Mouse (Mus musculus) heart, embryonic 14.5 days (tissue): Measurements from ENCODE around the gene Gm3417. TPM values are rescaled to one million over a fixed set of nuclear protein-coding genes. Genes with fewer than 3 reads are reported as not detected.
A peak's percentile ranks its signal among the peaks of the same experiment; 100 is the strongest.
"Not testable (repeated sequence)": the region's sequence is repeated elsewhere in the genome, so short reads cannot be mapped to it uniquely, and the experiment has no call there.

Experiments
- ATAC-seq: fragments of 200-750 bp; cut with Nextera tagmentation; 2 replicates; pipeline ENCODE4 v1.8.0; 2017; ENCODE audit warnings: low read depth, moderate TSS enrichment; ENCODE audit not compliant: insufficient number of reproducible peaks, insufficient read depth, low FRiP score
- H3K27ac ChIP-seq, 2 experiments: fragments of 200-500 bp in 1 of 2; fragments of 300-500 bp in 1 of 2; sonication (generic) in 1 of 2; replicated peaks in 1 of 2; 2 replicates each; pipeline ENCODE4 v1.5.1; 2012 to 2014; ENCODE audit warnings: low read depth in 2 of 2, low read length in 2 of 2, control low read depth in 1 of 2, mild to moderate bottlenecking in 1 of 2, mixed read lengths in 1 of 2; ENCODE audit not compliant: control insufficient read depth in 1 of 2, insufficient read depth in 1 of 2
- H3K27me3 ChIP-seq: fragments of 300-500 bp; sonication (generic); 2 replicates; pipeline ENCODE4 v1.6.1; 2014; ENCODE audit warnings: mild to moderate bottlenecking, low read length, control low read depth; ENCODE audit not compliant: control insufficient read depth, insufficient read depth
- H3K36me3 ChIP-seq: fragments of 300-500 bp; sonication (generic); 2 replicates; pipeline ENCODE4 v1.6.1; 2014; ENCODE audit warnings: mild to moderate bottlenecking, control low read depth, low read length, mixed read lengths; ENCODE audit not compliant: control insufficient read depth, insufficient read depth
- H3K4me1 ChIP-seq, 2 experiments: fragments of 200-500 bp in 1 of 2; fragments of 300-500 bp in 1 of 2; sonication (generic) in 1 of 2; 2 replicates each; pipeline ENCODE4 v1.6.1; 2012 to 2014; ENCODE audit warnings: low read length in 2 of 2, control low read depth in 1 of 2, mixed read lengths in 1 of 2; ENCODE audit not compliant: control insufficient read depth in 2 of 2, insufficient read depth in 2 of 2
- H3K4me2 ChIP-seq: fragments of 300-500 bp; sonication (generic); 2 replicates; pipeline ENCODE4 v1.6.1; 2014; ENCODE audit warnings: mild to moderate bottlenecking, low read length
- H3K4me3 ChIP-seq, 2 experiments: fragments of 200-500 bp in 1 of 2; fragments of 300-500 bp in 1 of 2; sonication (generic) in 1 of 2; 2 replicates each; pipeline ENCODE4 v1.5.1; 2012 to 2014; ENCODE audit warnings: low read length in 2 of 2, mild to moderate bottlenecking in 2 of 2, control low read depth in 1 of 2, low read depth in 1 of 2, moderate library complexity in 1 of 2; ENCODE audit not compliant: control insufficient read depth in 1 of 2, insufficient read depth in 1 of 2
- H3K9ac ChIP-seq: fragments of 300-500 bp; sonication (generic); 2 replicates; pipeline ENCODE4 v1.6.1; 2014; ENCODE audit warnings: mild to moderate bottlenecking, low read length
- H3K9me3 ChIP-seq: fragments of 300-500 bp; sonication (generic); 2 replicates; pipeline ENCODE4 v1.6.1; 2016; ENCODE audit warnings: low read length, control low read depth; ENCODE audit not compliant: control insufficient read depth
- WGBS: fragments of 180-500 bp; shearing (Covaris S2); extraction: QIAGEN DNeasy Blood & Tissue Kit; methylation state at CpG from one replicate; pipeline ENCODE4 v1.1.7; 2014; 5-methylcytosine and 5-hydroxymethylcytosine counted together
- polyA plus RNA-seq: library from polyadenylated mRNA; unstranded; fragments of >200 nt; fragmentation: Nextera tagmentation; extraction: Ambion mirVana; gene quantifications from 2 replicates; pipeline ENCODE4 v1.2.1, GENCODE M21; 2014

Gene Gm3417
- polyA plus RNA-seq, 1 experiment from 2014 or later, result not detected

DNA sequence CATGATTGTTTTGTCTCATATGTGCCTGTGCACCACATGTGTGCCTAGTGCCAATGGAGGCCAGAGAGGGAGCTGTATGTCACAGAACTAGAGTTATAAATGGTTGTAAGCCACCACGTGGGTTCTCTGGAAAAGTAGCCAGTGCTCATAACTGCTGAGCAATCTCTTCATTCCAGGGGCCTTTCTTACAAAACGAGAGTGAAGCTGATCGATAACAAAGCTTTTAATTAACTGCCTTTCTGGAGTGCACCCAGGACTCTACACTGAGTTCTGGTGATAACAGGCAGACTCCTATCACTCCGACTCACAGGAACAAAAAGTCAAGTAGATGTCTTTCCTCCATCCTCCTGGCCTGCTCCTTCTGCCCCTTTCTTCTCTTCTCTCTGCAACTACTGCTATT is 21.5 kb upstream of the Gm3417 start:
- not testable (repeated sequence) for ATAC-seq, H3K9me3 ChIP-seq, H3K4me3 ChIP-seq, H3K27ac ChIP-seq, H3K4me1 ChIP-seq, H3K4me2 ChIP-seq, H3K36me3 ChIP-seq, H3K27me3 ChIP-seq, H3K9ac ChIP-seq
- WGBS, result no CpG with 5 or more reads among the region's 4 CpGs

DNA sequence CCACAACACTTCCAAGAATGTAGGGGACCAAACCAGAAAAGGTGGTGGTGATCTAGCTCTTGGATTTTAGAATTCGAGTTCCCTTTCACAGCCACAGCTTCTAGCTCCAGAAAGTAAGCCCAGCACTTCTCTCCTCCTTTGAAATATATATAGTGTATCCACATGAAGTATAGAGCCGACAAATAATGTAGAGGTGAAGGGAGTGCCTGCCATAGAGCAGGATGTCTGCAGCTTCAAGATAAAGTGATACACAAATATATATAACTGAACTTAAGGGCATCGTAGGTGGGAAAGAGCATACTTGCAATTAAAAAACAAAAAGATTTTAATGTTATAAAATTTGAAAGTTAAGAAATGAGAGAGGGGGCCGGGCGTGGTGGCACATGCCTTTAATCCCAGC is 15.6 kb upstream of the Gm3417 start:
- not testable (repeated sequence) for H3K4me3 ChIP-seq, H3K9ac ChIP-seq, H3K4me1 ChIP-seq, ATAC-seq, H3K4me2 ChIP-seq, H3K27ac ChIP-seq, H3K27me3 ChIP-seq, H3K36me3 ChIP-seq, H3K9me3 ChIP-seq
- WGBS, result no CpG with 5 or more reads among the region's 5 CpGs

DNA sequence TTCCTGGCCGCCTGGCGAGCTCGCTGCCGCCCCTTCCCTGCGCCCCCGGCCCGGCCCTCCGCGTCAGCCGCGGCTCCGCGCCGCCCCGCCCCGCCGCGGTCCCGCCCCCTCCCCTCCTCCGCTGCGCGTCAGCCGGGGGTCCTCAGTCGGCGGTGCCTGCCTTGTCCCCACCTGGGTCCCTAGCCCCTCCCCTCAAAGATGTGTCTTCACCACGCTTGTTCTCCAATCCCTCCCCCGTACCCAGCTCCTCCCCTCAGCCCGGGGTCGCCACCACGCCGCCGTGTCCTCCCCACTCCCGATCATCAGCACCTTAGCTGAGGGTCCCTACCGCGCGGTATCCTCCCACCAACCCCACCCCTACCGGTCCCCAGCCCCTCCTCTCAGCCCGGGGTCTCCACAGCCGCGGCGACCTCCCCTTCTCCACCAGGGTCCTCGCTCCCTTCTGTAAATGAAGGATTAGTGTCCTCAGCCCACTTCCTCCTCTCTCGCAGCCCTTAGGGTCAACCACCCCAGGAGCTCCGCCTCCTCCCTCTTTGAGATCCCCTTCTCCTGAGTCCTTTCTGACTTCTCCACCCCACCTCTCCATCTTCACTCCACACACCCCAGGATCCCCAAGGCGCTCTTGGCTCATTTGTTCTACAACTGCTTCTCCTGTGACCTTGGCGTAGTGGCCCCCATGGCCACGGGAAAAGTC is 14.7 kb upstream of the Gm3417 start:
- ATAC-seq, result peak; percentile 79
- not testable (repeated sequence) for H3K4me2 ChIP-seq, H3K27me3 ChIP-seq, H3K27ac ChIP-seq, H3K9me3 ChIP-seq, H3K9ac ChIP-seq, H3K4me1 ChIP-seq, H3K36me3 ChIP-seq, H3K4me3 ChIP-seq
- WGBS, result no CpG with 5 or more reads among the region's 47 CpGs

DNA sequence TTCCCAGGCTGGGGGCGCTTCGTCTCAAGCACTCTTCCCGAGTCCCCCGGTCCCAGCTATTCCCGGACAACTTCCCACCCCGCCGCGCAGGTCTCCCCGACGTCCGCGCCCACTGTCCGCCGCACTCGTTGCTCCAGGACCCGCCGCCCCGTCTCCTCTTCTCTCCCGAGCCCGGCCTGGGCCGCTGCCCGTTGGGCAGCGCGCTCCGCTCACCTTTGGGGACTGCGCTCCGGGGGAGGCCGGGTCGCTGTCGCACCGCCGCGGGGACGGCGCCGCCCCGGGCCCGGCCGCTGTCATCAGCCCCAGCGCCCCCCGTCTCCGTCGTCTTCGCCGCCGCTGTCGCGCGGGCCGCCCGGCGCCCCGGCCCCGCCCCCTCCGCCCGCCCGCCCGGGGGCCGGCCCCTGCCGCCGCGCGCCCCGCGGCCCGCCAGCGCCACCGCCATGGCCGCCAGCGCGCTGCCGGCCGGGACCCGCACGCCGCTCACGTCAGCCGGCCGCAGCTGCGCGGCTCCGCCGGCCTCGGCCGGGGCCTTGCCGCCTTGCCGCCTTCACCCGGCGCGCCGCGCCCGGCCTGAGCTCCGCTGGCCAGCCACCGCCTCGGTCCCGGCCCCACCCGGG is 14.0 kb upstream of the Gm3417 start:
- H3K36me3 ChIP-seq, H3K27me3 ChIP-seq, H3K4me1 ChIP-seq, H3K9me3 ChIP-seq, H3K4me2 ChIP-seq, H3K27ac ChIP-seq, H3K4me3 ChIP-seq, H3K9ac ChIP-seq: not testable (repeated sequence)
- no CpG with 5 or more reads among the region's 98 CpGs for WGBS
- ATAC-seq, result peak; percentile 80

DNA sequence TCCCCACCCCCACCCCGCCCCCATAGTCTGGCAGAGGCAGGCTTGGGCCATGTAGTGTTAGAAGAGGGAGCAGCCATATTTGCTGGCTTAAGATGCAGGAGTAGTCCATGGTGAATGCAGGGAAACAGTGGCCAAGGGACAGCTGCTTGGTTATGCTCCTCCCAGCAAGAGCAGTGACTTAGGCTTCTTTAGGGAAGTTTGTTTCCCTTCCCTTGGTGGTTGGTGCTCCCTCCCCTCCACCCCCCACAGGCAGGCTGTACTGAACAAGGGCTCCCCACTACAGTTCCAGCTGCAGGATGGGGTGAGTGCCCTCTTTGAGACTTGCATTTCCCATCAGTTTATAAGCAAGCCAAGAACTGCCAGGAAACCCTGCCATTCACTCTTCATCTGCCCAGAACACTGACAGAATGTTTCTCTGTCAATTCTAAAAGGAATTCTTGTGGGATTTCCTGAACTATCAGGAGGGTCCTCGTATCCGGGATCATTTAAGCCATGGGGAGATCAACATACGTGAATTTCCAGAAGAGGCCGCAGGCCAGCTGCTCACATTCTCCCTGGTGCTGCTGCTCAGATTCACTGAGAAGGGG is 11.6 kb upstream of the Gm3417 start:
- H3K4me3 ChIP-seq, H3K27me3 ChIP-seq, H3K36me3 ChIP-seq, H3K4me1 ChIP-seq, H3K9me3 ChIP-seq, H3K4me2 ChIP-seq, ATAC-seq, H3K27ac ChIP-seq, H3K9ac ChIP-seq: not testable (repeated sequence)
- 86% methylated on average over 4 of the region's 5 CpGs for WGBS

DNA sequence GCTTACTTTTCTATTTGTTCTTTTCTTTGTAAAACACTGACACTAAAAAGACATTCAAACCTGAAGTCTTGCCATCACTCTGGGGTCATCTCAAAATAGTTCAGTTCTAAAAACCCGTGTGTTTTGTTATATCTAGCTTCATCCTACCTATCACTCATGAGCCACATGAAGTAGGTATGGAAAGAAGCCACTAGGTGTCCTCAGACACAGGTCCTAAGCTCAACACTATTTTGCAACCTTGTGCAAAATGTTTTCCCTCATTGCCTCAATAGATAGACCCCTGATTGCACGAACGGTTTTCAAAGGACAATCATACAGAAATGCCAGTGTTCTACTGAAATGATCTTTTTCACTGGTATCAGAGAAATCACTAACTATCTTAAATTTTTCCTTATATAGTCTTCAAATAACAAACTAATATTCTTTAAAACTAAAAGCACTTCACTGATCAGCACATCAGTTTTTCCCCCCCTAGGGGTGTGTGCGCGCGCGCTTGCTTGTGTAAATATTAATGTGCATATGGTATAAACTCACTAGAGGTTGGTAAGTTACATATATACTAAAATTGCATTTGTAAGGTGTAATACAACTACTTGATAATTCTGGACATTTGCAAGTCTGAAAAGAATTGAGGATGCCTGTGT is 750 bp downstream of the Gm3417 start:
- not testable (repeated sequence) for H3K4me1 ChIP-seq, ATAC-seq, H3K27ac ChIP-seq, H3K36me3 ChIP-seq, H3K27me3 ChIP-seq, H3K9ac ChIP-seq, H3K4me3 ChIP-seq, H3K9me3 ChIP-seq
- WGBS, result 4% methylated on average over 4 of the region's 7 CpGs
- H3K4me2 ChIP-seq, result peak overlapping the region; percentile 35; the same call in 1 of the 2 replicates

DNA sequence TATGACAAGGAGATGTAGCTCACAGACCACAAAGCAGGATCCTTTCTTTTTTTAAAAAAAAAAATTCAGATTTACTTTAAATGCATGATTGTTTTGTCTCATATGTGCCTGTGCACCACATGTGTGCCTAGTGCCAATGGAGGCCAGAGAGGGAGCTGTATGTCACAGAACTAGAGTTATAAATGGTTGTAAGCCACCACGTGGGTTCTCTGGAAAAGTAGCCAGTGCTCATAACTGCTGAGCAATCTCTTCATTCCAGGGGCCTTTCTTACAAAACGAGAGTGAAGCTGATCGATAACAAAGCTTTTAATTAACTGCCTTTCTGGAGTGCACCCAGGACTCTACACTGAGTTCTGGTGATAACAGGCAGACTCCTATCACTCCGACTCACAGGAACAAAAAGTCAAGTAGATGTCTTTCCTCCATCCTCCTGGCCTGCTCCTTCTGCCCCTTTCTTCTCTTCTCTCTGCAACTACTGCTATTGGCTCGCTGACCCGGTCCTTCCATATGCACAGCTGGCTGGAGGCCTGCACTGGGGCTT is 10.1 kb downstream of the Gm3417 start:
- H3K4me3 ChIP-seq, H3K9ac ChIP-seq, H3K27me3 ChIP-seq, H3K9me3 ChIP-seq, H3K4me1 ChIP-seq, ATAC-seq, H3K4me2 ChIP-seq, H3K27ac ChIP-seq, H3K36me3 ChIP-seq: not testable (repeated sequence)
- no CpG with 5 or more reads among the region's 6 CpGs for WGBS
